Mouse (Mus musculus): ENCODE measurements at regions not wholly inside any gene's neighbourhood (a gene's known extent, or its start where the extent isn't known, plus 50 kb on each side); places are given as distances from the start of the nearest gene placed in this dataset.

DNA sequence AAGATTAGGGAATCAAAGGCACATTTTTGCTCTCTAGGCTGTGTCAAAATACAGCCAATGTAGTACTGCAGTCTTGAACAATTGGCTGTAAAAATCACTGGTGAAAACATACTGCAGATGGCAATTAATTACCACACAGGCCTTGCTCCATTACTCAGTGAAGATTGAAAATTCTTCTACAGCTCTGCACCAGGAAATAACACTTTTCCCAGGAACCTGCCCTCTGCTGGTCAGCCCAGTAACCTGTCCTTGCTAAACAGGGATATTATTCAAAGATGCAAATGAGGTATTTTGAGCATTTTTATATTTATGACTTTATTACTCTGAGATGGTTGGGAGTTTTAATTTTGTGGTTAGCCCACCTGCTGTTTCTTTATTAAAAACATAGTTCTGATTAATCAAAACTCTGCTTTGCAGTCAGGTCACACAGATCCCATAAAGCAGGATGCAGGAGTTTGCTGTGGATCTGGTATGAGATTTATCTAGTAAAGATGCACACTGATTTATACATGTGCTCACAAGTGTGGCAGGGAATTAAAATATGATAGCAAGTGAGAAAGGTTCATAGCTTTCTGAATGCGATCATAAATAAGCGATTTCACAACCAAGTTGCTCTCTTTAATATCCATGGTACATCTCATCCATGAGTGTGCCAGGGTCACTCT is 815.3 kb upstream of the Ghitm start:
- peak; percentile 8 for DNase-seq (ENCODE audit: low read depth, low spot score)

All from ES-CJ7 (cell line).